Comparison of ENCODE assay signal across 11 mouse cellular contexts in genomic region chr4:43586411-43586810, GRCm38 (mm10). TPM values are rescaled to one million over a fixed set of nuclear protein-coding genes. Genes with fewer than 3 reads are reported as not detected.
DNase-seq lines count a peak whose midpoint lies in the region; ATAC-seq lines count a peak whose summit lies in the region.
"Had no signal": no experiment of that assay in that cellular context is flagged by ENCODE, and none has a peak within 500 bp of the region (broad histone marks: within the 10 kb centered on the region; RNA-seq: fewer than 3 reads in every experiment).

No protein-coding gene starts in this region.

- 0 out of 2 replicates have a peak, but pooled peaks cover 13% of the 10 kb centered on the region for H3K4me1 ChIP-seq in kidney, embryonic 14.5 days (ENCODE audit: control insufficient read depth, insufficient read depth, low read length)
- H3K4me1 ChIP-seq: neural tube, embryonic 12.5 days had no signal

- H3K27me3 ChIP-seq in kidney, embryonic 14.5 days (ENCODE audit: control insufficient read depth, insufficient read depth, low read length), result no peaks in the 10 kb centered on the region
- H3K27me3 ChIP-seq: neural tube, embryonic 12.5 days had no signal

- no peak overlapping the region for H3K27ac ChIP-seq in kidney, embryonic 14.5 days (ENCODE audit: low read depth, low read length)
- H3K27ac ChIP-seq: neural tube, embryonic 12.5 days had no signal

- H3K4me3 ChIP-seq in kidney, embryonic 14.5 days (ENCODE audit: low read length), result no peak overlapping the region
- H3K4me3 ChIP-seq: neural tube, embryonic 12.5 days had no signal

- no peak for ATAC-seq in kidney, embryonic 14.5 days (ENCODE audit: low FRiP score, low TSS enrichment)
- ATAC-seq in granulocyte monocyte progenitor cell, adult 5-6 weeks (replicated peaks; ENCODE audit: poor library complexity, severe bottlenecking), result peak; percentile 40; the same call in 1 of the 2 replicates
- no peak for ATAC-seq in megakaryocyte, adult 5-6 weeks (ENCODE audit: poor library complexity, severe bottlenecking)

- WGBS in kidney, embryonic 14.5 days, result 78% methylated on average over 8 of the region's 8 CpGs

- no peak overlapping the region for H3K4me2 ChIP-seq in kidney, embryonic 14.5 days (replicated peaks; ENCODE audit: low read depth, low read length)
- H3K4me2 ChIP-seq: neural tube, embryonic 12.5 days had no signal

- peak; percentile 3 for DNase-seq in cerebellum, adult 9-10 months
- DNase-seq in cerebellum, postnatal 4 days (ENCODE audit: low spot score in 2 of 2), result no peak
- DNase-seq in kidney, adult 18-20 months, result peak; percentile 79
- DNase-seq in kidney, postnatal 14 days, result peak; percentile 78
- DNase-seq in layer of hippocampus, adult 9-11 months, result no peak
- DNase-seq: lung, postnatal 14 days had no signal

- no peaks in the 10 kb centered on the region for H3K9me3 ChIP-seq in kidney, embryonic 14.5 days (ENCODE audit: control insufficient read depth, low read length)
- H3K9me3 ChIP-seq: neural tube, embryonic 12.5 days had no signal

- peaks cover 27% of the 10 kb centered on the region for H3K36me3 ChIP-seq in kidney, embryonic 14.5 days (ENCODE audit: control insufficient read depth, insufficient read depth, low read length)

- H3K9ac ChIP-seq in kidney, embryonic 14.5 days (ENCODE audit: low read depth, low read length), result no peak overlapping the region
- H3K9ac ChIP-seq: neural tube, embryonic 12.5 days had no signal

RNA-seq across cellular contexts. Expression of gene Msmp, which starts 2.1 kb away (rescaled TPM):
- 0.63 and 1.0 TPM in 2 replicates for polyA plus RNA-seq in kidney, embryonic 14.5 days (2014; fragmentation: Nextera tagmentation; extraction: Ambion mirVana)
- total RNA-seq in granulocyte monocyte progenitor cell, adult 5-6 weeks (2014; fragmentation: Nextera tagmentation), result not detected in 2 replicates
- total RNA-seq in granulocyte monocyte progenitor cell, adult 5-6 weeks (2017), result not detected in 2 replicates
- not detected in 2 replicates for total RNA-seq in megakaryocyte, adult 5-6 weeks (2015)
- not detected in 2 replicates for total RNA-seq in megakaryocyte, adult 5-6 weeks (2017)
- polyA plus RNA-seq: C2C12 had no signal

RNA-seq across cellular contexts. Expression of gene Gba2, which starts 7.7 kb away (rescaled TPM):
- 13.1 and 17.9 TPM in 2 replicates for polyA plus RNA-seq in kidney, embryonic 14.5 days (2014; fragmentation: Nextera tagmentation; extraction: Ambion mirVana)
- 10.6 and 19.0 TPM in 2 replicates for total RNA-seq in granulocyte monocyte progenitor cell, adult 5-6 weeks (2014; fragmentation: Nextera tagmentation)
- 7.8 and 8.4 TPM in 2 replicates for total RNA-seq in granulocyte monocyte progenitor cell, adult 5-6 weeks (2017)
- total RNA-seq in megakaryocyte, adult 5-6 weeks (2015), result 8.4 and 8.5 TPM in 2 replicates
- 9.5 and 9.8 TPM in 2 replicates for total RNA-seq in megakaryocyte, adult 5-6 weeks (2017)

RNA-seq across cellular contexts. Expression of gene Rgp1, which starts 7.9 kb away (rescaled TPM):
- polyA plus RNA-seq in kidney, embryonic 14.5 days (2014; fragmentation: Nextera tagmentation; extraction: Ambion mirVana), result 27.9 and 34.4 TPM in 2 replicates
- total RNA-seq in granulocyte monocyte progenitor cell, adult 5-6 weeks (2014; fragmentation: Nextera tagmentation), result 28.1 and 30.8 TPM in 2 replicates
- 9.9 and 10.9 TPM in 2 replicates for total RNA-seq in granulocyte monocyte progenitor cell, adult 5-6 weeks (2017)
- total RNA-seq in megakaryocyte, adult 5-6 weeks (2015), result 18.6 and 20.8 TPM in 2 replicates
- total RNA-seq in megakaryocyte, adult 5-6 weeks (2017), result 8.2 and 24.7 TPM in 2 replicates

RNA-seq across cellular contexts. Expression of gene Tln1, which starts 23.9 kb away (rescaled TPM):
- 72.6 and 87.2 TPM in 2 replicates for polyA plus RNA-seq in kidney, embryonic 14.5 days (2014; fragmentation: Nextera tagmentation; extraction: Ambion mirVana)
- 167 and 198 TPM in 2 replicates for total RNA-seq in granulocyte monocyte progenitor cell, adult 5-6 weeks (2014; fragmentation: Nextera tagmentation)
- total RNA-seq in granulocyte monocyte progenitor cell, adult 5-6 weeks (2017), result 251 and 299 TPM in 2 replicates
- total RNA-seq in megakaryocyte, adult 5-6 weeks (2015), result 226 and 299 TPM in 2 replicates
- 408 and 426 TPM in 2 replicates for total RNA-seq in megakaryocyte, adult 5-6 weeks (2017)

RNA-seq across cellular contexts. Expression of gene Creb3, which starts 24.3 kb away (rescaled TPM):
- polyA plus RNA-seq in kidney, embryonic 14.5 days (2014; fragmentation: Nextera tagmentation; extraction: Ambion mirVana), result 50.2 and 55.7 TPM in 2 replicates
- 10.5 and 13.4 TPM in 2 replicates for total RNA-seq in granulocyte monocyte progenitor cell, adult 5-6 weeks (2014; fragmentation: Nextera tagmentation)
- total RNA-seq in granulocyte monocyte progenitor cell, adult 5-6 weeks (2017), result 24.9 and 25.7 TPM in 2 replicates
- total RNA-seq in megakaryocyte, adult 5-6 weeks (2015), result 29.4 and 33.0 TPM in 2 replicates
- total RNA-seq in megakaryocyte, adult 5-6 weeks (2017), result 84.6 and 101 TPM in 2 replicates

Comparison
In these comparisons a context has a peak if more than half of its experiments do, and no peak if none do; other contexts are left out.
1. DNase-seq: peak in cerebellum, adult 9-10 months (single experiment), kidney, adult 18-20 months (single experiment) and kidney, postnatal 14 days (single experiment); none in cerebellum, postnatal 4 days (0 of 2) and layer of hippocampus, adult 9-11 months (single experiment).